Mouse (Mus musculus) myocyte (in vitro differentiated cells): ENCODE measurements around the gene Gm3854. TPM values are rescaled to one million over a fixed set of nuclear protein-coding genes. Genes with fewer than 3 reads are reported as not detected.

Source experiments
- H3K27me3 ChIP-seq: one replicate; pipeline ENCODE4 v1.6.1; 2011; ENCODE audit not compliant: control insufficient read depth, insufficient read depth, insufficient read length
- H3K36me3 ChIP-seq: one replicate; pipeline ENCODE4 v1.6.1; 2011; ENCODE audit not compliant: control insufficient read depth, insufficient read depth
- H3K4me2 ChIP-seq: one replicate; pipeline ENCODE4 v1.6.1; 2011; ENCODE audit warnings: low read depth, control low read depth
- H3K4me3 ChIP-seq: one replicate; pipeline ENCODE4 v1.5.1; 2011; ENCODE audit warnings: mild to moderate bottlenecking, control low read depth, moderate library complexity
- H3K79me2 ChIP-seq: one replicate; pipeline ENCODE4 v1.6.1; 2011; ENCODE audit not compliant: control insufficient read depth, insufficient read depth
- H3ac ChIP-seq: one replicate; pipeline ENCODE4 v1.6.1; 2011; ENCODE audit not compliant: control insufficient read depth, insufficient read length
- CEBPB ChIP-seq: IDR thresholded peaks from 2 replicates; pipeline ENCODE4 v1.6.1; 2011; ENCODE audit warnings: mild to moderate bottlenecking, moderate library complexity; ENCODE audit not compliant: poor library complexity, insufficient read depth, severe bottlenecking
- E2F4 ChIP-seq: IDR thresholded peaks from one replicate; pipeline ENCODE4 v1.6.1; 2011; ENCODE audit warnings: mild to moderate bottlenecking, control low read depth, moderate library complexity; ENCODE audit not compliant: insufficient read depth
- MAX ChIP-seq: IDR thresholded peaks from one replicate; pipeline ENCODE4 v1.6.1; 2011; ENCODE audit warnings: low read depth, mild to moderate bottlenecking, control low read depth
- MYOD1 ChIP-seq, 3 experiments: IDR thresholded peaks; one replicate each; pipeline ENCODE4 v1.6.1; 2011; ENCODE audit warnings: control low read depth in 2 of 3, low read depth in 2 of 3, mild to moderate bottlenecking in 2 of 3, moderate library complexity in 1 of 3; ENCODE audit not compliant: insufficient read length in 2 of 3, control insufficient read depth in 1 of 3
- MYOG ChIP-seq, 3 experiments: IDR thresholded peaks; one replicate each; pipeline ENCODE4 v1.6.1; 2011; ENCODE audit warnings: control low read depth in 2 of 3, low read depth in 2 of 3, mild to moderate bottlenecking in 2 of 3; ENCODE audit not compliant: insufficient read length in 2 of 3, control insufficient read depth in 1 of 3, insufficient read depth in 1 of 3
- POLR2A ChIP-seq: IDR thresholded peaks from one replicate; pipeline ENCODE4 v1.6.1; 2011; ENCODE audit warnings: low read depth, mild to moderate bottlenecking, control low read depth, moderate library complexity; ENCODE audit not compliant: insufficient read length
- POLR2AphosphoS2 ChIP-seq: IDR thresholded peaks from one replicate; pipeline ENCODE4 v1.6.1; 2011; ENCODE audit warnings: low read depth, control low read depth; ENCODE audit not compliant: insufficient read length
- REST ChIP-seq: IDR thresholded peaks from one replicate; pipeline ENCODE4 v1.6.1; 2011; ENCODE audit warnings: mild to moderate bottlenecking, control low read depth, moderate library complexity; ENCODE audit not compliant: insufficient read depth, insufficient read length
- SRF ChIP-seq: IDR thresholded peaks from one replicate; pipeline ENCODE4 v1.6.1; 2011; ENCODE audit warnings: low read depth; ENCODE audit not compliant: control insufficient read depth, insufficient read length
- TCF12 ChIP-seq: IDR thresholded peaks from one replicate; pipeline ENCODE4 v1.6.1; 2011; ENCODE audit warnings: mild to moderate bottlenecking, control low read depth; ENCODE audit not compliant: poor library complexity, insufficient read depth, severe bottlenecking
- TCF3 ChIP-seq: IDR thresholded peaks from one replicate; pipeline ENCODE4 v1.6.1; 2011; ENCODE audit warnings: low read depth, control low read depth; ENCODE audit not compliant: insufficient read length
- USF1 ChIP-seq: IDR thresholded peaks from one replicate; pipeline ENCODE4 v1.6.1; 2011; ENCODE audit warnings: low read depth, mild to moderate bottlenecking, control low read depth, moderate library complexity
- polyA plus RNA-seq: library from polyadenylated mRNA; unstranded; fragments of >200 nt; fragmentation: generic; extraction: Trizol; gene quantifications from one replicate; pipeline ENCODE4 v1.2.1, GENCODE M21; 2012; ENCODE audit warnings: missing spikeins

Gene Gm3854
- polyA plus RNA-seq, 1 experiment = 0.11 TPM

GRCm38 (mm10) chr7:6339865-6340264 is 3.7 kb upstream of the Gm3854 start:
- no peaks in the 10 kb centered on the region for H3K27me3 ChIP-seq
- H3K4me3 ChIP-seq = no peak overlapping the region
- H3K79me2 ChIP-seq = no peaks in the 10 kb centered on the region
- H3K4me2 ChIP-seq = peak overlapping the region; percentile 10
- no peak for TF ChIP-seq TCF3
- TF ChIP-seq TCF12 = peak; percentile 37
- peak; percentile 71 to 87 (median 77) for TF ChIP-seq MYOD1 (IDR thresholded peaks at IDR 0.05; ENCODE audit: control insufficient read depth in 1 of 3, insufficient read length in 2 of 3, low read depth in 2 of 3)
- TF ChIP-seq MYOG (IDR thresholded peaks at IDR 0.05; ENCODE audit: control insufficient read depth in 1 of 3, insufficient read depth in 1 of 3, insufficient read length in 2 of 3, low read depth in 2 of 3) = peak in 2 of 3 experiments; percentile 66 to 74
- TF ChIP-seq POLR2AphosphoS2 = no peak
- no peak for TF ChIP-seq E2F4
- TF ChIP-seq USF1 = peak; percentile 78
- no peak for TF ChIP-seq SRF
- H3K36me3 ChIP-seq = no peaks in the 10 kb centered on the region
- H3ac ChIP-seq = no peak overlapping the region

DNA sequence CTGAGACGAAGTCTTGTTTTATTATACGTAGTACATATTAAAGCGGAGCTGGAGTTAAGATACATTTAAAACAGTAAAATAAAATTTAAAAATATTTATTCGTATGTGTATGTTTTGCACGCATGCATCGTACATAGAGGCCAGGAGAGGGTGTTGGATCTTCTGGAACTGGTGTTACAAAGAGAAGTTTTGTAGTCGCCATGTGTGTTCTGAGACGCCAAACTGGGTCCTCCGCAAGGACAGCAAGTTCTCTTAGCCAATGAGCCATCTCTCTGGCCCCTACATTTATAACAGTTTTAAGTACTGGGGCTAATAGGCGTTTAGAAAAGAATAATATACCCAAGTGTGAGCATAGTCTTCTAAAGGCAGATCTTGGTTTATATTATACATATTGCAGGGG is 565 bp downstream of the Gm3854 start:
- TF ChIP-seq POLR2AphosphoS2 (no peak), USF1 (no peak), MYOD1 (IDR thresholded peaks at IDR 0.05; ENCODE audit: control insufficient read depth in 1 of 3, insufficient read length in 2 of 3, low read depth in 2 of 3) (no peak), MAX (no peak), CEBPB (no peak), REST (no peak), MYOG (IDR thresholded peaks at IDR 0.05; ENCODE audit: control insufficient read depth in 1 of 3, insufficient read depth in 1 of 3, insufficient read length in 2 of 3, low read depth in 2 of 3) (no peak), E2F4 (no peak), SRF (no peak), POLR2A (no peak), TCF12 (no peak), TCF3 (no peak)
- Histone ChIP-seq H3K4me3 (no peak overlapping the region), H3K36me3 (no peaks in the 10 kb centered on the region), H3K27me3 (no peaks in the 10 kb centered on the region), H3K79me2 (no peaks in the 10 kb centered on the region), H3K4me2 (no peak overlapping the region), H3ac (no peak overlapping the region)

DNA sequence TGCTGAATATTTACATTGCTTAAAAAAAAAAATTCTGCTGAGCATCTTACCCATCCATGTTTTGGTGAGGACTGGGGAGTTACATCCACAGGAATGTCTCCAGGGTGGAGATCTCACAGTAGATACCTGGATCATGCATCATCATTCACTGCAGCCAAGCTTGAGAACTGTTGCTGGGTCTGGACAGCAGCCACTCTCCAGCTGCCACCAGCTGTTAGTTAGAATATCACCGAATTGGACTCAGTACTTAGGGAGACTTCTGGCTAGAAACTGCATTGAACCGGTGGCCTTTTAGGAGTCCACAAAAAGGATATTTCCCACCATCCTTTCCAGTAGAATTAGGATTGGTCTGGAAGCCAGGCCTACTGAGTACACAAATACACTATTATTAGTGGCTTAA is 14.6 kb downstream of the Gm3854 start:
- no peak overlapping the region for H3ac ChIP-seq
- H3K36me3 ChIP-seq = no peaks in the 10 kb centered on the region
- H3K79me2 ChIP-seq = no peaks in the 10 kb centered on the region
- H3K4me3 ChIP-seq = no peak overlapping the region
- H3K4me2 ChIP-seq = no peak overlapping the region
- no peak for TF ChIP-seq CEBPB
- no peak for TF ChIP-seq TCF3
- TF ChIP-seq POLR2A = no peak
- no peak for TF ChIP-seq MYOG (IDR thresholded peaks at IDR 0.05; ENCODE audit: control insufficient read depth in 1 of 3, insufficient read depth in 1 of 3, insufficient read length in 2 of 3, low read depth in 2 of 3)
- no peak for TF ChIP-seq SRF
- no peak for TF ChIP-seq MYOD1 (IDR thresholded peaks at IDR 0.05; ENCODE audit: control insufficient read depth in 1 of 3, insufficient read length in 2 of 3, low read depth in 2 of 3)
- TF ChIP-seq E2F4 = no peak
- no peak for TF ChIP-seq MAX
- no peak for TF ChIP-seq USF1
- TF ChIP-seq TCF12 = no peak
- no peak for TF ChIP-seq REST
- no peaks in the 10 kb centered on the region for H3K27me3 ChIP-seq

DNA sequence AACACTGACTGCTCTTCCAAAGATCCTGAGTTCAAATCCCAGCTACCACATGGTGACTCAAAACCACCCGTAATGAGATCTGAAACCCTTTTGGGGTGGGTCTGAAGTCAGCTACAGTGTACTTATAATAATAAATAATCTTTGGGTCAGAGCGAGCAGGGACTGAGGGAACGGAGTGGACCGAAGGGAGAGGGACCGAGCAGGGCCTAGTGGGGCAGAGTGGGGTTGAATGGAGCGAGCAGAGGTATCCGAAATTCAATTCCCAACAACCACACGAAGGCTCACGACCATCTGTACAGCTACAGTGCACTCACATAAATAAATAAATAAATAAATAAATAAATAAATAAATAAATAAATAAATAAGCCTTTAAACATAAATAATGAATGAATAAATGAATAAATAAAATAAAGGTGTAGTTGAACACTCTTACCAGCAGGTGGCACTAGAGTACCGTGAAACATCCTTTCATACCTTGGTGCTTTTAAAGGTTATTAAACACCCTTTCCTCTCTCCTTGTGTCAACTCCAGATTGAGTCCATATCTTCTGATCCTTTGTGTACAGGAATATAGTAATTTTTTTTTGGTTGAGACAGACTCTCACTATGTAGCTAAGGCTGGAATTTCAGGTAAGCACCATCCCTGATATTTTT is 15.5 kb downstream of the Gm3854 start:
- H3K4me2 ChIP-seq = no peak overlapping the region
- no peaks in the 10 kb centered on the region for H3K27me3 ChIP-seq
- no peak overlapping the region for H3ac ChIP-seq
- H3K79me2 ChIP-seq = no peaks in the 10 kb centered on the region
- H3K36me3 ChIP-seq = no peaks in the 10 kb centered on the region
- TF ChIP-seq MAX (no peak), REST (no peak), SRF (no peak), TCF12 (no peak), MYOG (IDR thresholded peaks at IDR 0.05; ENCODE audit: control insufficient read depth in 1 of 3, insufficient read depth in 1 of 3, insufficient read length in 2 of 3, low read depth in 2 of 3) (no peak), TCF3 (no peak), USF1 (no peak), POLR2AphosphoS2 (no peak), POLR2A (no peak), E2F4 (no peak), CEBPB (no peak), MYOD1 (IDR thresholded peaks at IDR 0.05; ENCODE audit: control insufficient read depth in 1 of 3, insufficient read length in 2 of 3, low read depth in 2 of 3) (no peak)
- H3K4me3 ChIP-seq = no peak overlapping the region
